Mouse (Mus musculus) MEL (cell line): ENCODE measurements around the gene Map4. TPM values are rescaled to one million over a fixed set of nuclear protein-coding genes. Genes with fewer than 3 reads are reported as not detected.

ENCODE experiments used
- DNase-seq: peaks from one replicate; pipeline ENCODE4 v3.0.0; 2011; ENCODE audit warnings: low read depth, low spot score
- H3K27ac ChIP-seq: 2 replicates; pipeline ENCODE4 v1.5.1; 2012; ENCODE audit warnings: low read depth, mild to moderate bottlenecking, control low read depth, low read length, moderate library complexity; ENCODE audit not compliant: control insufficient read depth
- H3K27me3 ChIP-seq, 2 experiments: fragments of 150-350 bp in 1 of 2; sonication (generic) in 1 of 2; 2 replicates each; pipeline ENCODE4 v1.6.1; 2012; ENCODE audit warnings: low read length in 2 of 2, mild to moderate bottlenecking in 2 of 2, improper control_type of control experiment in 1 of 2, moderate library complexity in 1 of 2; ENCODE audit not compliant: insufficient read depth in 2 of 2, control insufficient read depth in 1 of 2
- H3K36me3 ChIP-seq, 2 experiments: 2 replicates each; pipeline ENCODE4 v1.6.1; 2012 to 2014; ENCODE audit warnings: low read length in 2 of 2, improper control_type of control experiment in 1 of 2, inconsistent platforms in 1 of 2, mild to moderate bottlenecking in 1 of 2; ENCODE audit not compliant: insufficient read depth in 2 of 2, control insufficient read depth in 1 of 2
- H3K4me1 ChIP-seq, 2 experiments: fragments of 150-350 bp in 1 of 2; sonication (generic) in 1 of 2; 2 replicates each; pipeline ENCODE4 v1.6.1; 2012; ENCODE audit warnings: low read length in 2 of 2, improper control_type of control experiment in 1 of 2, mild to moderate bottlenecking in 1 of 2; ENCODE audit not compliant: insufficient read depth in 2 of 2, control insufficient read depth in 1 of 2
- H3K4me3 ChIP-seq, 2 experiments: fragments of 150-350 bp in 1 of 2; sonication (generic) in 1 of 2; 2 replicates each; pipeline ENCODE4 v1.5.1; 2012; ENCODE audit warnings: low read depth in 2 of 2, low read length in 2 of 2, mild to moderate bottlenecking in 2 of 2, moderate library complexity in 2 of 2, control low read depth in 1 of 2, improper control_type of control experiment in 1 of 2; ENCODE audit not compliant: control insufficient read depth in 1 of 2, insufficient read depth in 1 of 2
- H3K79me2 ChIP-seq: 2 replicates; pipeline ENCODE4 v1.6.1; 2012; ENCODE audit warnings: mild to moderate bottlenecking, low read length, moderate library complexity; ENCODE audit not compliant: control insufficient read depth, poor library complexity, insufficient read depth
- H3K9ac ChIP-seq: 2 replicates; pipeline ENCODE4 v1.6.1; 2012; ENCODE audit warnings: low read depth, mild to moderate bottlenecking, control low read depth, low read length, moderate library complexity; ENCODE audit not compliant: control insufficient read depth, poor library complexity, severe bottlenecking
- H3K9me3 ChIP-seq: fragments of 150-350 bp; sonication (generic); replicated peaks from 2 replicates; pipeline ENCODE4 v1.6.1; 2012; ENCODE audit warnings: mild to moderate bottlenecking, low read length, improper control_type of control experiment, moderate library complexity; ENCODE audit not compliant: insufficient read depth
- CHD2 ChIP-seq: IDR thresholded peaks from 2 replicates; pipeline ENCODE4 v1.6.1; 2011; ENCODE audit warnings: low read length, improper control_type of control experiment
- CTCF ChIP-seq, 3 experiments: IDR thresholded peaks in 2 of 3; conservative IDR thresholded peaks in 1 of 3; 2 replicates each; pipeline ENCODE4 v1.5.1; 2011 to 2012; ENCODE audit warnings: low read length in 3 of 3, low read depth in 2 of 3, mild to moderate bottlenecking in 2 of 3, improper control_type of control experiment in 1 of 3, inconsistent platforms in 1 of 3, mixed read lengths in 1 of 3, moderate library complexity in 1 of 3; ENCODE audit not compliant: control insufficient read depth in 1 of 3, insufficient read depth in 1 of 3, poor library complexity in 1 of 3, severe bottlenecking in 1 of 3
- E2F4 ChIP-seq: IDR thresholded peaks from 2 replicates; pipeline ENCODE4 v1.6.1; 2011; ENCODE audit warnings: low read depth, low read length, improper control_type of control experiment, borderline replicate concordance
- EP300 ChIP-seq, 2 experiments: IDR thresholded peaks; 2 replicates each; pipeline ENCODE4 v1.6.1; 2011; ENCODE audit warnings: improper control_type of control experiment in 2 of 2, low read length in 2 of 2, low read depth in 1 of 2, mild to moderate bottlenecking in 1 of 2
- ETS1 ChIP-seq: IDR thresholded peaks from 2 replicates; pipeline ENCODE4 v1.6.1; 2012; ENCODE audit warnings: low read depth, mild to moderate bottlenecking, inconsistent platforms, low read length, improper control_type of control experiment, moderate library complexity
- GABPA ChIP-seq: IDR thresholded peaks from 2 replicates; pipeline ENCODE4 v1.6.1; 2012; ENCODE audit warnings: low read depth, mild to moderate bottlenecking, inconsistent platforms, low read length, improper control_type of control experiment, moderate library complexity
- HCFC1 ChIP-seq: IDR thresholded peaks from 2 replicates; pipeline ENCODE4 v1.6.1; 2012; ENCODE audit warnings: low read depth, mild to moderate bottlenecking, inconsistent platforms, low read length, improper control_type of control experiment, moderate library complexity
- JUND ChIP-seq: IDR thresholded peaks from 2 replicates; pipeline ENCODE4 v1.6.1; 2011; ENCODE audit warnings: low read depth, mild to moderate bottlenecking, improper control_type of control experiment, low read length
- KAT2A ChIP-seq: conservative IDR thresholded peaks from 2 replicates; pipeline ENCODE4 v1.6.1; 2012; ENCODE audit warnings: low read depth, low read length, improper control_type of control experiment, inconsistent platforms
- MAFK ChIP-seq: IDR thresholded peaks from 2 replicates; pipeline ENCODE4 v1.6.1; 2011; ENCODE audit warnings: low read depth, mild to moderate bottlenecking, low read length, improper control_type of control experiment, borderline replicate concordance
- MEF2A ChIP-seq: IDR thresholded peaks from 2 replicates; pipeline ENCODE4 v1.6.1; 2014; ENCODE audit warnings: low read depth, mild to moderate bottlenecking, inconsistent platforms, low read length, improper control_type of control experiment; ENCODE audit not compliant: poor library complexity, insufficient replicate concordance, severe bottlenecking; ENCODE audit errors: extremely low read depth
- MXI1 ChIP-seq: IDR thresholded peaks from 2 replicates; pipeline ENCODE4 v1.6.1; 2011; ENCODE audit warnings: mild to moderate bottlenecking, low read depth, low read length, improper control_type of control experiment
- MYC ChIP-seq: IDR thresholded peaks from 2 replicates; pipeline ENCODE4 v1.6.1; 2011; ENCODE audit warnings: low read depth, mild to moderate bottlenecking, low read length, improper control_type of control experiment, moderate library complexity
- NELFE ChIP-seq: IDR thresholded peaks from 2 replicates; pipeline ENCODE4 v1.6.1; 2011; ENCODE audit warnings: low read depth, low read length, improper control_type of control experiment
- POLR2A ChIP-seq, 2 experiments: IDR thresholded peaks; 2 replicates each; pipeline ENCODE4 v1.6.1; 2011 to 2012; ENCODE audit warnings: low read length in 2 of 2, mild to moderate bottlenecking in 2 of 2, control low read depth in 1 of 2, improper control_type of control experiment in 1 of 2, low read depth in 1 of 2, moderate library complexity in 1 of 2; ENCODE audit not compliant: control insufficient read depth in 1 of 2, insufficient read depth in 1 of 2, poor library complexity in 1 of 2
- POLR2AphosphoS2 ChIP-seq: IDR thresholded peaks from 2 replicates; pipeline ENCODE4 v1.6.1; 2011; ENCODE audit warnings: low read length, improper control_type of control experiment
- POLR2AphosphoS5 ChIP-seq: IDR thresholded peaks from 2 replicates; pipeline ENCODE4 v1.6.1; 2012; ENCODE audit warnings: low read depth, borderline replicate concordance, mild to moderate bottlenecking, inconsistent platforms, low read length, moderate library complexity, mixed read lengths
- RAD21 ChIP-seq: IDR thresholded peaks from 2 replicates; pipeline ENCODE4 v1.6.1; 2011; ENCODE audit warnings: mild to moderate bottlenecking, low read depth, low read length, improper control_type of control experiment
- SIN3A ChIP-seq: IDR thresholded peaks from 2 replicates; pipeline ENCODE4 v1.6.1; 2012; ENCODE audit warnings: low read length, improper control_type of control experiment, inconsistent platforms
- SMC3 ChIP-seq: IDR thresholded peaks from 2 replicates; pipeline ENCODE4 v1.6.1; 2011; ENCODE audit warnings: low read depth, low read length, improper control_type of control experiment
- TAL1 ChIP-seq: IDR thresholded peaks from 2 replicates; pipeline ENCODE4 v1.6.1; 2012; ENCODE audit warnings: mild to moderate bottlenecking, inconsistent platforms, low read length, moderate library complexity, mixed read lengths
- TBP ChIP-seq: IDR thresholded peaks from 2 replicates; pipeline ENCODE4 v1.8.0; 2011; ENCODE audit warnings: low read depth, low read length, improper control_type of control experiment
- TCF12 ChIP-seq: IDR thresholded peaks from 2 replicates; pipeline ENCODE4 v1.6.1; 2014; ENCODE audit warnings: low read depth, mild to moderate bottlenecking, inconsistent platforms, low read length, improper control_type of control experiment, moderate library complexity
- ZKSCAN1 ChIP-seq: IDR thresholded peaks from 2 replicates; pipeline ENCODE4 v1.6.1; 2012; ENCODE audit warnings: low read depth, mild to moderate bottlenecking, inconsistent platforms, low read length, improper control_type of control experiment, moderate library complexity
- polyA plus RNA-seq, 2 experiments: library from polyadenylated mRNA; stranded (reverse) in 1 of 2; unstranded in 1 of 2; fragments of >175 nt in 1 of 2; fragments of >200 nt in 1 of 2; gene quantifications; 2 replicates each; pipeline versions ENCODE4 v1.2.1 to v1.2.4; 2012; ENCODE audit warnings: low replicate concordance in 2 of 2, low read depth in 1 of 2; ENCODE audit not compliant: insufficient read length in 2 of 2, insufficient read depth in 1 of 2, missing spikeins in 1 of 2
- total RNA-seq: library from RNA; depleted of rRNA; stranded (reverse); fragments of 300-350 nt; gene quantifications from 2 replicates; pipeline ENCODE4 v1.2.3, GENCODE M21; 2012

Map4 gene
- total and polyA plus RNA-seq, 3 experiments = 14.5 to 47.8 TPM; not detected in 1

DNA sequence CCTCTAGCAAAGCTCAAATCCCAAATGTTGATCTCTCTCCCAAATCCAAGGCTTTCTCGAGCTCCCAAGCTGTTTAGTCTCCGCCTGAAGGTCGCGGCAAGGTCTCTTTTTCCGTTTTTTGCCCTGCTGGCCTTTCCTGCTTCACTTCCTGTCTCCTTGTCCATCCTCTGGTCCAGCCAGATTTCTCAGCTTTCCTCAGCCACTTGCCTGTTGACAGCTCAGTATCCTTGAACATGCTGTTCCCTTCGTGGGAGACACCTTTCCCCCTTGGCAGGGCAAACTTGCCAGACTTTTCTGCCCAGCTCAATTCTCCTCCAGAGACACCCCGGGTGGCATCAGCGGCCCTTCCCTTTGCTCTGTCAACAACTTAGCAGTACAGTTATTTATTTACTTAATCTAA is 31.5 kb upstream of the Map4 start:
- H3K79me2 ChIP-seq = no peaks in the 10 kb centered on the region
- H3K36me3 ChIP-seq = 0 out of 4 replicates have a peak, but pooled peaks cover 0 to 2% of the 10 kb centered on the region in 2 experiments
- no peak overlapping the region for H3K9ac ChIP-seq
- TF ChIP-seq JUND = no peak
- TF ChIP-seq CTCF (IDR thresholded peaks at IDR 0.05 in 2 of 3, conservative IDR thresholded peaks at IDR 0.05 in 1 of 3; ENCODE audit: control insufficient read depth in 1 of 3, insufficient read depth in 1 of 3, low read depth in 2 of 3, low read length in 3 of 3, poor library complexity in 1 of 3, severe bottlenecking in 1 of 3) = no peak
- no peak for TF ChIP-seq TBP
- TF ChIP-seq GABPA = no peak
- no peak for TF ChIP-seq EP300 (IDR thresholded peaks at IDR 0.05; ENCODE audit: low read depth in 1 of 2, low read length in 2 of 2)
- no peak for TF ChIP-seq KAT2A
- no peak for TF ChIP-seq CHD2
- TF ChIP-seq RAD21 = no peak
- no peak for TF ChIP-seq ZKSCAN1
- no peak for TF ChIP-seq POLR2A (IDR thresholded peaks at IDR 0.05; ENCODE audit: control insufficient read depth in 1 of 2, insufficient read depth in 1 of 2, low read depth in 1 of 2, low read length in 2 of 2, poor library complexity in 1 of 2)
- TF ChIP-seq MXI1 = no peak
- TF ChIP-seq SMC3 = no peak
- no peak for TF ChIP-seq MEF2A
- TF ChIP-seq NELFE = no peak
- TF ChIP-seq E2F4 = no peak
- no peak overlapping the region for H3K27ac ChIP-seq
- H3K4me3 ChIP-seq = no peak overlapping the region
- H3K9me3 ChIP-seq = no peaks in the 10 kb centered on the region
- H3K4me1 ChIP-seq = no peaks in the 10 kb centered on the region
- no peak for DNase-seq
- no peaks in the 10 kb centered on the region for H3K27me3 ChIP-seq

DNA sequence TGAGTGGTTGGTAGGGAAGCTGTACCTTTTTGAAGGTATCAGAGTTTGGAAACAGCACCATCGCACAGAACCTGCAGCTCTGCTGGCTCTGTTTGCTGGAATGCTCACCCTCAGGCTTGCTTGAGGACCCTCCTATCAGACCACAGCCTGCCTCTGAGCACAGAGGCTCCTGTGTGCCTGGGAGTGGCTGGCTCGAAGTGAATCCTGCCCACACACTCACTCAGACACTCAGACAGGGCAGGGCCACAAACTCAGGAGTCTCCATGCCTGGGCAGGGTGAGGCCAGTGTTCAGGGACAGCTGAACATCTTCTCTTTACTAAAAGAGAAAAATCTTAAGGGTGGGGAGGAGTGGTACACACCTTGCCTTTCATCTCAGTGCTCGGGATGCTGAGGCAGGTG is 30.7 kb upstream of the Map4 start:
- TF ChIP-seq KAT2A (no peak), SIN3A (no peak), HCFC1 (no peak), ZKSCAN1 (no peak), POLR2AphosphoS2 (no peak), MXI1 (no peak), RAD21 (no peak), NELFE (no peak), TCF12 (no peak), EP300 (IDR thresholded peaks at IDR 0.05; ENCODE audit: low read depth in 1 of 2, low read length in 2 of 2) (no peak), TAL1 (no peak), MYC (no peak), POLR2AphosphoS5 (no peak), TBP (no peak), ETS1 (no peak), MAFK (no peak), MEF2A (no peak)
- no peak overlapping the region for H3K27ac ChIP-seq

More for the DNA sequence above, 30.7 kb upstream of the Map4 start:
- no peaks in the 10 kb centered on the region for H3K9me3 ChIP-seq
- no peaks in the 10 kb centered on the region for H3K79me2 ChIP-seq
- no peak overlapping the region for H3K4me3 ChIP-seq
- 0 out of 4 replicates have a peak, but pooled peaks cover 0 to under 1% of the 10 kb centered on the region in 2 experiments for H3K36me3 ChIP-seq
- H3K9ac ChIP-seq = no peak overlapping the region
- no peak for DNase-seq
- H3K27me3 ChIP-seq = no peaks in the 10 kb centered on the region
- H3K4me1 ChIP-seq = no peaks in the 10 kb centered on the region
